In genomic region chr6:22025584-22026357, GRCm38 (mm10) we compare ENCODE assay signal across 8 mouse cellular contexts. TPM values are rescaled to one million over a fixed set of nuclear protein-coding genes. Genes with fewer than 3 reads are reported as not detected.
DNase-seq lines count a peak whose midpoint lies in the region; ATAC-seq lines count a peak whose summit lies in the region.

No protein-coding gene starts in this region.

- H3K4me2 ChIP-seq in hindbrain, embryonic 15.5 days: peak overlapping the region; percentile 49
- H3K4me2 ChIP-seq in midbrain, embryonic 11.5 days: peak overlapping the region; percentile 27

- intact Hi-C loops in heart, postnatal 10 days (cut with DNase I): no loop called here

- no peaks in the 10 kb centered on the region for H3K27me3 ChIP-seq in hindbrain, embryonic 15.5 days
- H3K27me3 ChIP-seq in midbrain, embryonic 11.5 days (ENCODE audit: control insufficient read depth, insufficient read depth, low read length): no peaks in the 10 kb centered on the region

- H3K4me1 ChIP-seq in hindbrain, embryonic 15.5 days (replicated peaks): 0 out of 2 replicates have a peak, but pooled peaks cover 7% of the 10 kb centered on the region
- no peaks in the 10 kb centered on the region for H3K4me1 ChIP-seq in midbrain, embryonic 11.5 days (ENCODE audit: control insufficient read depth, insufficient read depth, low read length)

- no peaks in the 10 kb centered on the region for H3K9me3 ChIP-seq in hindbrain, embryonic 15.5 days
- no peaks in the 10 kb centered on the region for H3K9me3 ChIP-seq in midbrain, embryonic 11.5 days (ENCODE audit: control insufficient read depth, low read length)

- H3K36me3 ChIP-seq in hindbrain, embryonic 15.5 days: no peaks in the 10 kb centered on the region
- no peaks in the 10 kb centered on the region for H3K36me3 ChIP-seq in midbrain, embryonic 11.5 days (ENCODE audit: control insufficient read depth, insufficient read depth, low read length)

- ATAC-seq in hindbrain, embryonic 15.5 days (ENCODE audit: low FRiP score, low read depth): no peak
- ATAC-seq in midbrain, embryonic 11.5 days (ENCODE audit: low FRiP score): peak; percentile 66

- peak; percentile 85 for DNase-seq in heart, adult 11 months
- DNase-seq in heart, postnatal 10 days: no peak
- DNase-seq in embryo, embryonic 11 days: peak; percentile 85
- DNase-seq in midbrain, embryonic 11.5 days (ENCODE audit: low spot score, missing footprints): peak; percentile 87
- DNase-seq in frontal cortex, adult 2 months (ENCODE audit: extremely low spot score in 1 of 2, low spot score in 1 of 2): no peak
- DNase-seq in cerebellum, adult 11 months: no peak
- DNase-seq in thymus, postnatal 0 days (ENCODE audit: low spot score): no peak

- H3K9ac ChIP-seq in hindbrain, embryonic 15.5 days: no peak overlapping the region
- H3K9ac ChIP-seq in midbrain, embryonic 11.5 days (ENCODE audit: low read length): no peak overlapping the region; the same call in 1 of the 2 replicates

- H3K27ac ChIP-seq in hindbrain, embryonic 15.5 days (replicated peaks): no peak overlapping the region
- H3K27ac ChIP-seq in midbrain, embryonic 11.5 days (ENCODE audit: low read depth, low read length): no peak overlapping the region

- peak overlapping the region; percentile 16 for H3K4me3 ChIP-seq in hindbrain, embryonic 15.5 days
- H3K4me3 ChIP-seq in midbrain, embryonic 11.5 days (ENCODE audit: low read depth, low read length): no peak overlapping the region

- WGBS in hindbrain, embryonic 15.5 days: 14% methylated on average over 17 of the region's 17 CpGs
- WGBS in midbrain, embryonic 11.5 days: 22% methylated on average over 16 of the region's 17 CpGs

RNA-seq across cellular contexts. Expression of gene Cped1, which starts 40.1 kb away (rescaled TPM):
- 10 to 100 TPM; 13.5 to 15.0 TPM for total RNA-seq in heart, postnatal 10 days (2021)
- 3.7 and 4.6 TPM in 2 replicates for polyA plus RNA-seq in hindbrain, embryonic 15.5 days (2015; fragmentation: Nextera tagmentation; extraction: Ambion mirVana)
- 9.6 and 12.9 TPM in 2 replicates for polyA plus RNA-seq in midbrain, embryonic 11.5 days (2014; fragmentation: Nextera tagmentation; extraction: Ambion mirVana)
- 2.2 and 2.8 TPM in 2 replicates for polyA plus RNA-seq in frontal cortex, adult 2 months (2012; rRNA removed)
- 0.72 and 0.95 TPM in 2 replicates for polyA plus RNA-seq in thymus, postnatal 0 days (2015; fragmentation: Nextera tagmentation; extraction: Ambion mirVana)

Comparison
In these comparisons a context has a peak if more than half of its experiments do, and no peak if none do; other contexts are left out.
1. DNase-seq: peak in heart, adult 11 months (single experiment), embryo, embryonic 11 days (single experiment) and midbrain, embryonic 11.5 days (single experiment); none in heart, postnatal 10 days (0 of 2), frontal cortex, adult 2 months (0 of 2), cerebellum, adult 11 months (single experiment) and thymus, postnatal 0 days (single experiment).